Mouse (Mus musculus) forebrain, embryonic 15.5 days (tissue): ENCODE data around the gene Osgin1. TPM values are rescaled to one million over a fixed set of nuclear protein-coding genes. Genes with fewer than 3 reads are reported as not detected.

Experiments
- ATAC-seq: fragments of 200-750 bp; cut with Nextera tagmentation; replicated peaks from 2 replicates; pipeline ENCODE4 v1.8.0; 2017; ENCODE audit warnings: mild to moderate bottlenecking, moderate TSS enrichment, moderate library complexity
- H3K27ac ChIP-seq: fragments of 300-500 bp; sonication (generic); replicated peaks from 2 replicates; pipeline ENCODE4 v1.5.1; 2015; ENCODE audit warnings: mild to moderate bottlenecking, inconsistent platforms
- H3K27me3 ChIP-seq: fragments of 300-500 bp; sonication (generic); 2 replicates; pipeline ENCODE4 v1.6.1; 2015; ENCODE audit warnings: inconsistent platforms
- H3K36me3 ChIP-seq: fragments of 300-500 bp; sonication (generic); 2 replicates; pipeline ENCODE4 v1.6.1; 2015; ENCODE audit warnings: mild to moderate bottlenecking, inconsistent platforms
- H3K4me1 ChIP-seq: fragments of 300-500 bp; sonication (generic); 2 replicates; pipeline ENCODE4 v1.6.1; 2015; ENCODE audit warnings: inconsistent platforms
- H3K4me2 ChIP-seq: fragments of 300-500 bp; sonication (generic); replicated peaks from 2 replicates; pipeline ENCODE4 v1.6.1; 2015; ENCODE audit warnings: mild to moderate bottlenecking, inconsistent platforms
- H3K4me3 ChIP-seq: fragments of 300-500 bp; sonication (generic); 2 replicates; pipeline ENCODE4 v1.5.1; 2015; ENCODE audit warnings: mild to moderate bottlenecking, inconsistent platforms
- H3K9ac ChIP-seq: fragments of 300-500 bp; sonication (generic); replicated peaks from 2 replicates; pipeline ENCODE4 v1.6.1; 2015; ENCODE audit warnings: mild to moderate bottlenecking, inconsistent platforms
- H3K9me3 ChIP-seq: fragments of 300-500 bp; sonication (generic); 2 replicates; pipeline ENCODE4 v1.6.1; 2016; ENCODE audit warnings: inconsistent platforms
- WGBS: fragments of 180-500 bp; shearing (Covaris S2); methylation state at CpG from one replicate; pipeline ENCODE4 v1.1.7; 2015; ENCODE audit warnings: mixed read lengths; 5-methylcytosine and 5-hydroxymethylcytosine counted together
- polyA plus RNA-seq: library from polyadenylated mRNA; unstranded; fragments of >200 nt; fragmentation: Nextera tagmentation; extraction: Ambion mirVana; gene quantifications from 2 replicates; pipeline ENCODE4 v1.2.1, GENCODE M21; 2015

The Osgin1 gene
- polyA plus RNA-seq, 1 experiment from 2014 or later = 0.19 TPM

- H3K36me3 ChIP-seq = peaks cover 35% of the 10 kb centered on the region
- no peaks in the 10 kb centered on the region for H3K9me3 ChIP-seq
- no peak overlapping the region for H3K9ac ChIP-seq
- H3K27ac ChIP-seq = no peak overlapping the region
- no peak overlapping the region for H3K4me2 ChIP-seq
- 78% methylated on average over 10 of the region's 10 CpGs for WGBS
- H3K27me3 ChIP-seq = no peaks in the 10 kb centered on the region
- no peaks in the 10 kb centered on the region for H3K4me1 ChIP-seq
- no peak overlapping the region for H3K4me3 ChIP-seq
- no peak for ATAC-seq
Observed at GRCm38 (mm10) chr8:119403912-119404311, 30.0 kb upstream of the Osgin1 start.

DNA sequence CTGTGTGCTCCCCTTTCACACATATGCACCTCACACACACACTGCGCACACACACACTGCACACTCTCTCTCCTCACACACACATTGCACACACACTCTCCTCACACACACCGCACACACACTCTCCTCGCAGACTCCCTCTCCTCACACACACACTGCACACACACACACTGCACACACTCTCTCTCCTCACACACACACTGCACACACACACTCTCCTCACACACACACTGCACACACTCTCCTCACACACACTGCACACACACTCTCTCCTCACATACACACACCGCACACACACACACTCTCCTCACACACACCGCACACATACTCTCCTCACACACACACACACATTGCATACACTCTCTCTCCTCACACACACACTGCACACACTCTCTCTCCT, 29.3 kb upstream of the Osgin1 start:
- WGBS = 94% methylated on average over 5 of the region's 5 CpGs
- no peaks in the 10 kb centered on the region for H3K9me3 ChIP-seq
- H3K36me3 ChIP-seq = peaks cover 39% of the 10 kb centered on the region
- H3K4me2 ChIP-seq = no peak overlapping the region
- no peak overlapping the region for H3K9ac ChIP-seq
- H3K4me1 ChIP-seq = no peaks in the 10 kb centered on the region
- no peak overlapping the region for H3K4me3 ChIP-seq
- H3K27me3 ChIP-seq = no peaks in the 10 kb centered on the region
- no peak for ATAC-seq
- H3K27ac ChIP-seq = no peak overlapping the region

GRCm38 (mm10) chr8:119408311-119408710, 25.6 kb upstream of the Osgin1 start:
- 91% methylated on average over 8 of the region's 8 CpGs for WGBS
- H3K36me3 ChIP-seq = peaks cover 54% of the 10 kb centered on the region
- ATAC-seq = no peak

GRCm38 (mm10) chr8:119412037-119412734, 21.7 kb upstream of the Osgin1 start:
- Histone ChIP-seq H3K9me3 (no peaks in the 10 kb centered on the region), H3K4me1 (peaks cover 4% of the 10 kb centered on the region), H3K4me2 (no peak overlapping the region), H3K9ac (no peak overlapping the region), H3K27ac (no peak overlapping the region), H3K36me3 (peaks cover 35% of the 10 kb centered on the region), H3K4me3 (no peak overlapping the region), H3K27me3 (no peaks in the 10 kb centered on the region)
- WGBS = 56% methylated on average over 10 of the region's 10 CpGs
- peak; percentile 36 for ATAC-seq

More at GRCm38 (mm10) chr8:119408311-119408710, 25.6 kb upstream of the Osgin1 start:
- H3K27me3 ChIP-seq = no peaks in the 10 kb centered on the region
- H3K4me1 ChIP-seq = peaks cover 4% of the 10 kb centered on the region
- H3K4me2 ChIP-seq = no peak overlapping the region
- no peaks in the 10 kb centered on the region for H3K9me3 ChIP-seq
- no peak overlapping the region for H3K4me3 ChIP-seq
- no peak overlapping the region for H3K27ac ChIP-seq
- no peak overlapping the region for H3K9ac ChIP-seq

- peaks cover 4% of the 10 kb centered on the region for H3K4me1 ChIP-seq
- H3K4me3 ChIP-seq = no peak overlapping the region
- 12% methylated on average over 18 of the region's 18 CpGs for WGBS
- H3K4me2 ChIP-seq = peak overlapping the region; percentile 45
- ATAC-seq = peak; percentile 76
- peaks cover 31% of the 10 kb centered on the region for H3K36me3 ChIP-seq
- H3K27me3 ChIP-seq = no peaks in the 10 kb centered on the region
- no peaks in the 10 kb centered on the region for H3K9me3 ChIP-seq
- H3K27ac ChIP-seq = no peak overlapping the region
- peak overlapping the region; percentile 49 for H3K9ac ChIP-seq
Observed at GRCm38 (mm10) chr8:119412735-119413498, 21.0 kb upstream of the Osgin1 start.

DNA sequence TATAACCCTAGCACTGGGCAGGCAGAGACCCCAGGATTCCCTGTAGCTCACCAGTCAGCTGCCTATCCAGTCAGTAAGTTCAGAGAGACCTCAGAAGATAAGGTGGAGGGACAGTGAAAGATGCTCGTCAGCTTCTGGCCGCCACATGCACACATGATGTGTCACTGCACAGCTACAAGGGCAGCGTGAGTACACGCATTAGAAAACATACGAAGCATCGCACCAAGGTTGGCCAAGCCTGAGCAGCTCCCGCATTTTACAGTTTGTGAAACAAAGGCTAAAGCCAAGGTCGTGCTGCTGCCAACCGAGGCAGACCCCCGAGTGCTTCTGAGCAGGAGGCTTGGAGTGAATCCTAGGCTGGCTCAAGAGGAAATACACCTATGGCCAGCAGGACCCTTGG, 20.3 kb upstream of the Osgin1 start:
- Histone ChIP-seq H3K9ac (no peak overlapping the region), H3K9me3 (no peaks in the 10 kb centered on the region), H3K27ac (no peak overlapping the region), H3K4me3 (no peak overlapping the region), H3K4me1 (peaks cover 4% of the 10 kb centered on the region), H3K27me3 (no peaks in the 10 kb centered on the region), H3K4me2 (no peak overlapping the region), H3K36me3 (peaks cover 24% of the 10 kb centered on the region)
- no peak for ATAC-seq
- WGBS = 84% methylated on average over 10 of the region's 10 CpGs

DNA sequence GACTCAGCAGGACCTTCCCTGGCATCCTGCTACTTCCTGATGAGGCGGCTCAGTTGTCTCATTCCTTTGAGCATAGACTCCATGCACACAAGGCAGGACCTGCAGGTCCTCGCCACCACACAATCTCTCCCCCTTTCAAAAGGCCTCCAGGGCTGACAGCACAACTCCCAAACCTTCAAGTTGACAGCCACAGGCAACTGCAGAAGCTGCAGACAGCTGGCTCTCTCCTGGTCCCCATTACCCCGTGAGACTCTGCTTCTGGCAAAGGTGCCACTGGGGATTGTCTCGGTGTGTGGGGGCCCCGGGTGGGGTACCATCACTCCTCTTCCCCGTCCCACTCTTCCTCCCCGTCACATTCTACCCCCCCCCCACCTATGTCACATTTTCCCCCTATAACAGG, 13.6 kb upstream of the Osgin1 start:
- H3K27ac ChIP-seq = no peak overlapping the region
- 70% methylated on average over 7 of the region's 7 CpGs for WGBS
- H3K9ac ChIP-seq = no peak overlapping the region
- no peak overlapping the region for H3K4me3 ChIP-seq
- no peak for ATAC-seq
- no peaks in the 10 kb centered on the region for H3K36me3 ChIP-seq
- H3K4me2 ChIP-seq = no peak overlapping the region
- H3K9me3 ChIP-seq = no peaks in the 10 kb centered on the region
- peaks cover 8% of the 10 kb centered on the region; the same call in 1 of the 2 replicates for H3K4me1 ChIP-seq
- no peaks in the 10 kb centered on the region for H3K27me3 ChIP-seq

DNA sequence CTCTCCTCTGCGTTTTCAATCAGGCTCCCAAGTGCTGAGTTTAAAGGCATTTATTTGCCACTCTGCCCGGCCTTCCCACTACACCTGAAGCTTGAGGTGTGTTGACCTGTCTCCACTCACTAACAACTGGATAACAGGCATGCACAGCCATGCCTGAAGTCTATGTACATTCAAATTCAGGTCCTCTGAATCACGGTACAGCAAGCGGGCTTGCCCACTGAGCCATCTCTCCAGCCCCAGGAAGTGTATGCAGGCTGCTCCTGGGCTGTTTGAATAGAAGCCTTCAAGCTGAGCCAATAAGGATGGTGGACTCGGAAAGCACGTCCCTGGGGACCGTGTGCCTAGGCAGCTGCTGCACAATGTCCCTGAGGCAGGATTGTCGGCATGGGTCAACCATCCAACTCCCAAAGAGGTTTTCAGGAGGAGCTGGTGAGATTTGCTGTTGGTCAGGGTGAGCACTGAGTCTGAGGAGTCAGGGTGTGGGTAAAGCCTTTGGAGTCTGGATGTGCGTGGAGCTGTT, 12.3 kb upstream of the Osgin1 start:
- Histone ChIP-seq H3K36me3 (no peaks in the 10 kb centered on the region), H3K4me3 (no peak overlapping the region), H3K27me3 (no peaks in the 10 kb centered on the region), H3K27ac (no peak overlapping the region), H3K4me2 (no peak overlapping the region), H3K9me3 (no peaks in the 10 kb centered on the region), H3K4me1 (peaks cover 8% of the 10 kb centered on the region; the same call in 1 of the 2 replicates), H3K9ac (no peak overlapping the region)
- WGBS = 58% methylated on average over 9 of the region's 9 CpGs
- ATAC-seq = no peak

GRCm38 (mm10) chr8:119422123-119422711, 11.7 kb upstream of the Osgin1 start:
- Histone ChIP-seq H3K9me3 (no peaks in the 10 kb centered on the region), H3K27me3 (no peaks in the 10 kb centered on the region), H3K4me2 (no peak overlapping the region), H3K36me3 (no peaks in the 10 kb centered on the region), H3K27ac (no peak overlapping the region), H3K4me3 (no peak overlapping the region), H3K9ac (no peak overlapping the region), H3K4me1 (peaks cover 8% of the 10 kb centered on the region; the same call in 1 of the 2 replicates)
- ATAC-seq = peak; percentile 29; the same call in 1 of the 2 replicates
- WGBS = 54% methylated on average over 9 of the region's 9 CpGs

DNA sequence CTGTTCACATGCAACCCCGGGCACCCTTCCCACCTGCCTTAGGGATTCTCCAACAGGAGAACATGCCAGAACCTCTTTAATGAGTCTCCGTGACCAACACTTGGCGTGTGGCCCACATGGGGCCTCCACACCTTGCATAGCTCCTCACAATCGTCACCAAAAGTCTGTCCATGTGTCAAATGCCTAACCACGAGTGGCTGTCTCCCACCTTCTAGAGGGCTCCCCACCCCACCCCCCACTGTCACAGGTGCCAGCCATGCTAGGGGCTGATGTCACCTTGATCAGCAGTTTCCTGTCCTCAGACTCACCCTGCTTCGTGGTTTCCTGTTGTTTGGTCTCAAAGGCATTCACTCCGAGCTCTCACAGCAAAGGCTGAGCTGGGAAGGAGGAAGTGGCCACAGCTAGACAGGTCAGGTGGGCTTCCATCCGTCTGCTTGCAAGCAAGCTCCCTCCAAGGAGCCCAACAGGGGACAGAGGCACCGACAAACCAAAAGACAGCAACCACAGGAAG, 10.2 kb upstream of the Osgin1 start:
- 60% methylated on average over 9 of the region's 9 CpGs for WGBS
- Histone ChIP-seq H3K4me3 (no peak overlapping the region), H3K4me1 (peaks cover 8% of the 10 kb centered on the region; the same call in 1 of the 2 replicates), H3K4me2 (no peak overlapping the region), H3K27me3 (no peaks in the 10 kb centered on the region), H3K36me3 (no peaks in the 10 kb centered on the region), H3K9me3 (no peaks in the 10 kb centered on the region), H3K9ac (no peak overlapping the region), H3K27ac (no peak overlapping the region)
- ATAC-seq = no peak

- peaks cover 8% of the 10 kb centered on the region; the same call in 1 of the 2 replicates for H3K4me1 ChIP-seq
- H3K27ac ChIP-seq = no peak overlapping the region
- WGBS = 84% methylated on average over 10 of the region's 10 CpGs
Observed at GRCm38 (mm10) chr8:119424199-119424733, 9.7 kb upstream of the Osgin1 start.

More at GRCm38 (mm10) chr8:119424199-119424733, 9.7 kb upstream of the Osgin1 start:
- H3K9ac ChIP-seq = no peak overlapping the region
- H3K4me3 ChIP-seq = no peak overlapping the region
- ATAC-seq = no peak
- H3K4me2 ChIP-seq = no peak overlapping the region
- H3K27me3 ChIP-seq = no peaks in the 10 kb centered on the region
- H3K9me3 ChIP-seq = no peaks in the 10 kb centered on the region
- H3K36me3 ChIP-seq = no peaks in the 10 kb centered on the region
